Mouse (Mus musculus) kidney, adult 2 months (tissue): ENCODE data around the gene Rptor. TPM values are rescaled to one million over a fixed set of nuclear protein-coding genes. Genes with fewer than 3 reads are reported as not detected.

Experiments used
- DNase-seq: peaks from one replicate; pipeline ENCODE4 v3.0.0; 2021
- H3K27ac ChIP-seq: fragments of 200-500 bp; 2 replicates; pipeline ENCODE4 v1.5.1; 2012; ENCODE audit warnings: low read depth, low read length, control low read depth, inconsistent platforms; ENCODE audit not compliant: insufficient read depth
- H3K27me3 ChIP-seq: fragments of 200-500 bp; replicated peaks from 2 replicates; pipeline ENCODE4 v1.6.1; 2012; ENCODE audit warnings: mild to moderate bottlenecking, moderate library complexity, low read length, inconsistent platforms; ENCODE audit not compliant: control insufficient read depth, insufficient read depth
- H3K36me3 ChIP-seq: fragments of 200-500 bp; 2 replicates; pipeline ENCODE4 v1.6.1; 2012; ENCODE audit warnings: mild to moderate bottlenecking, moderate library complexity, low read length, inconsistent platforms; ENCODE audit not compliant: control insufficient read depth, insufficient read depth
- H3K4me1 ChIP-seq: fragments of 200-500 bp; 2 replicates; pipeline ENCODE4 v1.6.1; 2011; ENCODE audit warnings: low read length; ENCODE audit not compliant: control insufficient read depth, insufficient read depth
- H3K4me3 ChIP-seq: fragments of 200-500 bp; 2 replicates; pipeline ENCODE4 v1.5.1; 2011; ENCODE audit warnings: mild to moderate bottlenecking, low read depth, low read length, control low read depth; ENCODE audit not compliant: insufficient read depth
- CTCF ChIP-seq: fragments of 200-500 bp; conservative IDR thresholded peaks from 2 replicates; pipeline ENCODE4 v1.5.1; 2011; ENCODE audit warnings: low read depth, mild to moderate bottlenecking, control low read depth, low read length, moderate library complexity, mixed read lengths; ENCODE audit not compliant: insufficient read depth, insufficient read length
- POLR2A ChIP-seq: fragments of 200-500 bp; IDR thresholded peaks from one replicate; pipeline ENCODE4 v1.6.1; 2011; ENCODE audit warnings: low read depth, low read length, control low read depth
- WGBS: fragments of 180-500 bp; shearing (Covaris S2); methylation state at CpG from one replicate; pipeline ENCODE4 v1.1.7; 2018; 5-methylcytosine and 5-hydroxymethylcytosine counted together
- polyA plus RNA-seq: library from polyadenylated mRNA; depleted of rRNA; stranded (reverse); fragments of >200 nt; gene quantifications from 2 replicates; pipeline ENCODE4 v1.2.3, GENCODE M21; 2012

Rptor gene
- polyA plus RNA-seq, 1 experiment, result 20.7 TPM

DNA sequence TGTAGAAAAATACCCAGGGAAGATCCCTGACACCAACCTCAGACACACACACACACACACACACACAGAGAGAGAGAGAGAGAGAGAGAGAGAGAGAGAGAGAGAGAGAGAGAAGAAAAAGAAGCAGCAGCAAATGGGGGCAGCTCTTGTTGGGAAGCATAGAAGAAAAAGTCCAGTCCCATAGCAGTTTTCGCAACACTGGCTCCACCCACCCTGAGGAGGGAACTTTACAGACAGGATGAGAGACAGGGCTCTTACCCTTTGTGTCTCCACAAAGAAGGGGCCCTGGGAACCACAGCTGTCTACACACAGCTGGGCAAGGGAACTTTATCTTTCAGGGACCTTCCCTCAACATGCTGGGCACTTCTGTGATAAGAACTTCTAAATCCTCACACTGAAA lies 199.2 kb downstream of the Rptor start:
- H3K27me3 ChIP-seq, result no peaks in the 10 kb centered on the region
- no peaks in the 10 kb centered on the region for H3K36me3 ChIP-seq
- TF ChIP-seq POLR2A, result no peak
- TF ChIP-seq CTCF, result no peak
- H3K4me1 ChIP-seq, result peaks cover under 1% of the 10 kb centered on the region; the same call in 1 of the 2 replicates
- WGBS, result 90% methylated on average over 1 of the region's 1 CpGs
- DNase-seq, result no peak
- no peak overlapping the region for H3K27ac ChIP-seq
- H3K4me3 ChIP-seq, result no peak overlapping the region

DNA sequence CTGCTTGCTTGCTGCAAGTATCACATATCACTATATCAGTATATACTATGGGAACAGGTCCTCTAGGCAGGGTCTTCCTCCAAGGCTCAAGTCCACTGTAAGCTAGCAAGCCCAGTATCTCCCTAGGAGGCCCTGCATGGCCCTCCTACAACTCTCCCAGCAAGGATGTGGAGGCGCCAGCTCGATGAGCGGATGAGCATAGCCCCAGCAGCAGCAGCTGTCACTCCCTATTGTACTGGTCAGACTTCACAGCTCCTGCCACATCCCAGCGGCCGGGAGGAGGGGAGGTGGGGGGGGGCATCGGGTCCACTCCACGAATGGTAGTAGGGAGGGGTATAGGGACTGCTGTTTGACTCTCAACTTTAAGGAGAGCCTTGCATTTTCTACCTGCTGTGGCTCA lies 200.2 kb downstream of the Rptor start:
- 67% methylated on average over 7 of the region's 7 CpGs for WGBS
- Histone ChIP-seq H3K27ac (no peak overlapping the region), H3K4me3 (no peak overlapping the region), H3K4me1 (no peaks in the 10 kb centered on the region), H3K27me3 (no peaks in the 10 kb centered on the region), H3K36me3 (no peaks in the 10 kb centered on the region)
- TF ChIP-seq POLR2A, result no peak
- no peak for DNase-seq

DNA sequence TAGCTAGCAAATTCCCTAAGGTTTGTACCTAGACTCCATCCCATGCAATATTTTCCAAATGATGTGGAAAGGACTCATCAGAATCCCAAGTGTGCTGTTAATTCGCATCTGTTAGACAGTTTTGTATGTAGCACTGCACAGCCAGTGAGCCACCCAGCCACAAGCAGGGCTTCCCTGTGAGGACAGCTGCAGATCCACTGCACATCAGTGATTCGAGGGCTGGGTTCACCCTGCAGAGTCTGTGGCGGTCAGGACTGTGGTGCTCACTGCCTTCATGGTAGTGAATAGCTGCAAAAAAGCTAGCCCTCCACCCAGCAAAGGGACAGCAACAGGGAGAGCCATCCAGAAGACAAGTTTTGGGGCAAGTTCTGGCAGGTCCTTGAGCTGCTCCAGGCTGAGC lies 201.7 kb downstream of the Rptor start:
- H3K4me3 ChIP-seq, result no peak overlapping the region
- no peak for DNase-seq
- no peak overlapping the region for H3K27ac ChIP-seq
- H3K27me3 ChIP-seq, result no peaks in the 10 kb centered on the region
- TF ChIP-seq CTCF, result no peak
- TF ChIP-seq POLR2A, result no peak
- no peaks in the 10 kb centered on the region for H3K4me1 ChIP-seq
- WGBS, result 94% methylated on average over 3 of the region's 3 CpGs
- no peaks in the 10 kb centered on the region for H3K36me3 ChIP-seq

DNA sequence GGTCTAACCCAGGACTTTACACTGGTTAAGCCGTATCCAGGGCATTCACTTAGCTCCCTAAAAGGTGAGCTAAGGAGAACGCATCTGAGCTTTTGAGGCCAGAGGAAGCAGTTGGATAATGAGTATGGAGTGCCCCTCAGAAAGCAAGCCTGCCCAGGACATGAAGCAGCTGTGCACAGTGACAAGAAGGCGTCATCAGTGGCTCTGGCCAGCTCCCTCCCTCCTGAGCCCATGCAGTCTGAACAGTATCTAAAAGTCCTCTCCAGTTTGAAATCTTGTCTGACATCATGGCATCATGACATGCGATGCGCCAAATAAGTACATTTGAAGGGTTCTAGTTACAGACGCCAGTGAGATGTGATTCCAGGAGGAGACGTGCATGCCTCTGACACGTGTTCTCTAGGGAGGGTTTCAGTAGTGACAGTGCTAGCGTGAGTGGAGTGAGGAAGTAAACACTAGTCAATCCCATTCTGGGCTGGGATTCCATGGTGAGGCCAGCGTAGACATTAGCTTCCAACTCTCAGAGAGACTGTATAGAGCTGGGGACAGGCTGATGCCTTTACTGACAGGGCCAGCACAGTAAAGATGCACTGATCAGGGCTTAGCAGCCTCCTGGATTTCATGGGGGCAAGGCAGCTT lies 202.5 kb downstream of the Rptor start:
- H3K4me3 ChIP-seq, result no peak overlapping the region
- TF ChIP-seq POLR2A, result no peak
- no peak for TF ChIP-seq CTCF
- no peak for DNase-seq
- no peaks in the 10 kb centered on the region for H3K36me3 ChIP-seq
- 82% methylated on average over 10 of the region's 10 CpGs for WGBS
- no peak overlapping the region for H3K27ac ChIP-seq
- no peaks in the 10 kb centered on the region for H3K27me3 ChIP-seq
- no peaks in the 10 kb centered on the region for H3K4me1 ChIP-seq

DNA sequence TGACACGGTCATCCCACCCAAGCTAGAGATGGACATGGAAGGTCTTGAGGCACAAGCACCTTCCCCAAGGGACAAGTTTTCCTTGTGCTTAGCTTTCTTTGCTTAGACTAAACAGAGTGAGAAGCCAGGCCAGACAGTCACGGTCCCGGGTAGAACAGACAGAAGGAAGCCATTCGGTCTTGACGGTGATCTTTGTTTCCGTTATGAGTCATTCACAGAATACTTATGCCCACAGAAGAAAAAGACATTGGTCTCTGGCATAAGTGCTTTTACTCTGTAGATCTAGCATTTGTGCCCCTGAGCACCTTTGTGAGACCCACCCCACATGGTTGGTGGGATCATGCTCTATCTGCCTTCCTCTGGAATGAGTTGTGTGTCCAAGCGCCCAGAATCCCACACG lies 203.8 kb downstream of the Rptor start:
- DNase-seq, result no peak
- 89% methylated on average over 8 of the region's 8 CpGs for WGBS
- H3K27ac ChIP-seq, result no peak overlapping the region
- H3K36me3 ChIP-seq, result no peaks in the 10 kb centered on the region
- TF ChIP-seq CTCF (no peak), POLR2A (no peak)
- no peak overlapping the region for H3K4me3 ChIP-seq
- H3K4me1 ChIP-seq, result no peaks in the 10 kb centered on the region
- H3K27me3 ChIP-seq, result no peaks in the 10 kb centered on the region

DNA sequence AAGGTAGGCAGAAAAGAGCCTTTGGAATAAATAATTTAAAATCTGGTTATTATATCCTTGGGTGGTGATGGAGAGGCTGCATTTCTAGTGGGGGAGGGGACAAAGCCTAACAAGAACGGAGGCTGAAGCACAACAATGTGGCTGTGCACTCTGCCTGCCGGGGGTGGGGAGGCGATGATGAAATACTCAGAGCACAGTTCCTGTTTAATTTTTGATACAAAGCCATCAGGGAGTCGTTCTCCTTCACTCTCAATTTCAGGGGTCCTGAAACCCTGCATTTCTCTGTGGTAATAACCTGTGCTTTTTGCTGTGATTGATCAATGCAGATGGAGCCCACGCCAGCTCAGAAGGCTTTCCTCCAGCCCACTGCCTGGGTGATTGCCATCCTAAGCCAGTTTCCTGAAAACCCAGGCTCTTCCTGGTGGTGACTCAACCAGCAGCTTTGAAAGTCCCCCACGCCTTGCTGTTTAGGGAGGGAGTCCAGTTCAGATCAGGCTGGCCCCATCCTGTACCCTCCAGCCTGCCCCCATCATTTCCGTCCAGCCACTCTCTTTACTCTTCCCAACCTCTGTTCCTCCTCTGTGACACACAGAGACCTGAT lies 204.8 kb downstream of the Rptor start:
- TF ChIP-seq CTCF (no peak), POLR2A (no peak)
- H3K27me3 ChIP-seq, result no peaks in the 10 kb centered on the region
- H3K4me1 ChIP-seq, result no peaks in the 10 kb centered on the region
- no peak for DNase-seq
- no peaks in the 10 kb centered on the region for H3K36me3 ChIP-seq
- WGBS, result 74% methylated on average over 7 of the region's 7 CpGs
- H3K27ac ChIP-seq, result no peak overlapping the region
- no peak overlapping the region for H3K4me3 ChIP-seq

GRCm38 (mm10) chr11:119808647-119809280 lies 206.1 kb downstream of the Rptor start:
- Histone ChIP-seq H3K36me3 (no peaks in the 10 kb centered on the region), H3K4me1 (no peaks in the 10 kb centered on the region), H3K27ac (no peak overlapping the region), H3K27me3 (no peaks in the 10 kb centered on the region), H3K4me3 (no peak overlapping the region)
- 86% methylated on average over 10 of the region's 10 CpGs for WGBS
- TF ChIP-seq CTCF (no peak), POLR2A (no peak)
- no peak for DNase-seq
